Mouse (Mus musculus): ENCODE data around the gene Vps53. TPM values are rescaled to one million over a fixed set of nuclear protein-coding genes. Genes with fewer than 3 reads are reported as not detected.

Vps53 gene
- polyA plus RNA-seq, 1 experiment from 2014 or later: 48.5 TPM

DNA sequence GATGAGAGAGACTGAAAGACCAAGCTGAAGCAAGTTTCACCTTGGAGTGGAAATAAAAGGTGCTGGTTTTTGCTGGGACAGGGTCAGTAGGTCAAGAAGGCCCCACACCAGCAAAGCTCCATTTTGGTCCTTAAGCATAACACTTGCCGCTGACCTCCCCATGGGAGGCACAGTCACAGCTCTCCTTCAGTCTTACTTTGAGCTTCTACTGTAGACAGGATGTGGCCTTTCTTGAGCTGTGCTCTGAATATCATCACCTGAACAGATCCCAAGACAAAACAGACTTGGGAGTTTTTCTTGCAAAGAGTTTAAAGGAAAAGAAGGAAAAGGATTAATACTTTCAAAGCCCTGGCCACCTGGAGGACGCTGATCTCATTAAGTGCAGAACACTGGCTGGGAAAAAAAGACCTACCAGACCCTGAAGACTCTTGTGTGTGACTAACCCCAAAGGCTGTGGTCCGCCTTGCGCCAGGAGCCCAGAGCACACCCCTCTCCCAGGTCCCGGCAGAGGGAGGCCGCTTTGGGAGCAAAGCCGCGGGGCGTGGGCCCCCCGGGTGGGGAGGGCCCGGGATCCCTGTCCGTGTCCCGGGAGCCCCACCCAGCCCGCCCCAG lies 152.8 kb downstream of the Vps53 start:
- H3K4me2 ChIP-seq (ENCODE audit: low read depth, low read length): peak overlapping the region; percentile 82
- peak overlapping the region; percentile 94 for H3K9ac ChIP-seq (ENCODE audit: low read length)
- H3K27ac ChIP-seq (ENCODE audit: low read length): peak overlapping the region; percentile 86
- no peaks in the 10 kb centered on the region for H3K9me3 ChIP-seq (replicated peaks; ENCODE audit: control insufficient read depth, low read length)
- peak overlapping the region; percentile 95 for H3K4me3 ChIP-seq (replicated peaks; ENCODE audit: low read length)
- H3K36me3 ChIP-seq (ENCODE audit: control insufficient read depth, insufficient read depth, low read length): no peaks in the 10 kb centered on the region; the same call in 1 of the 2 replicates
- no peak for ATAC-seq (ENCODE audit: insufficient read depth, low FRiP score)
- H3K4me1 ChIP-seq (ENCODE audit: control insufficient read depth, insufficient read depth, low read length): peaks cover 19% of the 10 kb centered on the region; the same call in 1 of the 2 replicates
- no peaks in the 10 kb centered on the region for H3K27me3 ChIP-seq (ENCODE audit: control insufficient read depth, insufficient read depth, low read length)
- 4% methylated on average over 14 of the region's 14 CpGs for WGBS

DNA sequence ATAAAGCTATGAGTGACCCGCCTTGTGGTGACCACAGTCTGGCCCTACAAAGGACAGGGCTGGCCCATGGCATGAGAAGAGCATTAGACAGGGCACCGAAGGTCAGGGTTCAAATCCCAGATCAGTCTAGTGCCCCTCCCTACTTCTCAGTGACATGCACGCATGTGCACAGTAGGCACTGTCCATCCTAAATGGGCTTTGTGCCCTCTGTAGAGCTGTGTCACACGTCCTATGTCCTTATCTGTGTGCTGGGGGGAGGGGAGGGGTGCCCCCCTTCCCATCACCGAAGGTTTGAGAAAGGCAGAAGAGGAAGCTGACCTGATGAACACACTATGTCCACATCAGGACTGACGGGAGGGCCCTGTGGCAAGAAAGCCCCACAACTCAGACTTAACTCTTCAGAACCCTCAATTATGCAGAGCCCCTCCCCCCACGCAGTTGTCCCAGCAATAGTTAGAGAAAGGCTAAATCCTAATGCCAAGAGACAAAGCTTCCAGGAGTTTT lies 154.3 kb downstream of the Vps53 start:
- Histone ChIP-seq H3K4me3 (replicated peaks; ENCODE audit: low read length) (peak overlapping the region; percentile 95; the same call in 1 of the 2 replicates), H3K27me3 (ENCODE audit: control insufficient read depth, insufficient read depth, low read length) (no peaks in the 10 kb centered on the region), H3K9ac (ENCODE audit: low read length) (peak overlapping the region; percentile 94; the same call in 1 of the 2 replicates), H3K4me1 (ENCODE audit: control insufficient read depth, insufficient read depth, low read length) (peaks cover 21% of the 10 kb centered on the region; the same call in 1 of the 2 replicates), H3K27ac (ENCODE audit: low read length) (no peak overlapping the region), H3K9me3 (replicated peaks; ENCODE audit: control insufficient read depth, low read length) (no peaks in the 10 kb centered on the region), H3K4me2 (ENCODE audit: low read depth, low read length) (peak overlapping the region; percentile 82), H3K36me3 (ENCODE audit: control insufficient read depth, insufficient read depth, low read length) (no peaks in the 10 kb centered on the region; the same call in 1 of the 2 replicates)
- 71% methylated on average over 7 of the region's 7 CpGs for WGBS
- ATAC-seq (ENCODE audit: insufficient read depth, low FRiP score): no peak

- H3K9ac ChIP-seq (ENCODE audit: low read length): no peak overlapping the region
- H3K9me3 ChIP-seq (replicated peaks; ENCODE audit: control insufficient read depth, low read length): no peaks in the 10 kb centered on the region
- ATAC-seq (ENCODE audit: insufficient read depth, low FRiP score): no peak
- peaks cover 7% of the 10 kb centered on the region; the same call in 1 of the 2 replicates for H3K4me1 ChIP-seq (ENCODE audit: control insufficient read depth, insufficient read depth, low read length)
- no peaks in the 10 kb centered on the region for H3K27me3 ChIP-seq (ENCODE audit: control insufficient read depth, insufficient read depth, low read length)
- H3K4me3 ChIP-seq (replicated peaks; ENCODE audit: low read length): no peak overlapping the region
- WGBS: 55% methylated on average over 9 of the region's 9 CpGs
- H3K36me3 ChIP-seq (ENCODE audit: control insufficient read depth, insufficient read depth, low read length): no peaks in the 10 kb centered on the region; the same call in 1 of the 2 replicates
- H3K27ac ChIP-seq (ENCODE audit: low read length): no peak overlapping the region
- no peak overlapping the region for H3K4me2 ChIP-seq (ENCODE audit: low read depth, low read length)
These were observed 158.5 kb downstream of the Vps53 start for GRCm38 (mm10) chr11:76020916-76021315.

- Histone ChIP-seq H3K36me3 (ENCODE audit: control insufficient read depth, insufficient read depth, low read length) (no peaks in the 10 kb centered on the region; the same call in 1 of the 2 replicates), H3K4me2 (ENCODE audit: low read depth, low read length) (no peak overlapping the region), H3K27me3 (ENCODE audit: control insufficient read depth, insufficient read depth, low read length) (no peaks in the 10 kb centered on the region), H3K4me1 (ENCODE audit: control insufficient read depth, insufficient read depth, low read length) (peaks cover 2% of the 10 kb centered on the region; the same call in 1 of the 2 replicates), H3K9me3 (replicated peaks; ENCODE audit: control insufficient read depth, low read length) (no peaks in the 10 kb centered on the region), H3K4me3 (replicated peaks; ENCODE audit: low read length) (no peak overlapping the region), H3K27ac (ENCODE audit: low read length) (no peak overlapping the region), H3K9ac (ENCODE audit: low read length) (no peak overlapping the region)
- 89% methylated on average over 4 of the region's 4 CpGs for WGBS
- no peak for ATAC-seq (ENCODE audit: insufficient read depth, low FRiP score)
These were observed 159.6 kb downstream of the Vps53 start for GRCm38 (mm10) chr11:76019879-76020278.

DNA sequence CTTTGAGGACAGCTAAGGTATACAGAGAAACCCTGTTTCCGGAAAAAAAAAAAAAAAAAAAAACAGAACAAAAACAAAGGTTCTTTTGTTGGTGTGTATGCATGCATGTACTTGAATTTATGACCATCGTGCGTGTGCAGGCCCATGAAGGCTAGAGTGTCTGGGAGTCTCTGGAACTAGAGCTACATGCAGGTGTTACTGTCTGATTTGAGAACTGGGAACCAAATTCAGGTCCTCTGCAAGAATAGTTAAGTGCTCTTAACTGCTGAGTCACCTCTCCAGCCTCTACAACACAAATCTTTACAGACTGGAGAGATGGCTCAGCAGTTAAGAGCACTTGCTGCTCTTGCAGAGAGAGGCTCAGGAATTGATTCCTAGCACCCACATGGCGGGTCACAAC lies 163.6 kb downstream of the Vps53 start:
- no peak overlapping the region for H3K4me2 ChIP-seq (ENCODE audit: low read depth, low read length)
- 0 out of 2 replicates have a peak, but pooled peaks cover 2% of the 10 kb centered on the region for H3K4me1 ChIP-seq (ENCODE audit: control insufficient read depth, insufficient read depth, low read length)
- ATAC-seq (ENCODE audit: insufficient read depth, low FRiP score): no peak
- H3K4me3 ChIP-seq (replicated peaks; ENCODE audit: low read length): no peak overlapping the region
- H3K36me3 ChIP-seq (ENCODE audit: control insufficient read depth, insufficient read depth, low read length): no peaks in the 10 kb centered on the region
- WGBS: 79% methylated on average over 4 of the region's 4 CpGs
- H3K9ac ChIP-seq (ENCODE audit: low read length): no peak overlapping the region
- no peak overlapping the region for H3K27ac ChIP-seq (ENCODE audit: low read length)
- no peaks in the 10 kb centered on the region for H3K9me3 ChIP-seq (replicated peaks; ENCODE audit: control insufficient read depth, low read length)
- H3K27me3 ChIP-seq (ENCODE audit: control insufficient read depth, insufficient read depth, low read length): no peaks in the 10 kb centered on the region

- H3K36me3 ChIP-seq (ENCODE audit: control insufficient read depth, insufficient read depth, low read length): no peaks in the 10 kb centered on the region
- H3K27me3 ChIP-seq (ENCODE audit: control insufficient read depth, insufficient read depth, low read length): no peaks in the 10 kb centered on the region
- no peaks in the 10 kb centered on the region for H3K9me3 ChIP-seq (replicated peaks; ENCODE audit: control insufficient read depth, low read length)
- no peak overlapping the region for H3K27ac ChIP-seq (ENCODE audit: low read length)
- H3K4me2 ChIP-seq (ENCODE audit: low read depth, low read length): no peak overlapping the region
- no peak for ATAC-seq (ENCODE audit: insufficient read depth, low FRiP score)
- no peak overlapping the region for H3K4me3 ChIP-seq (replicated peaks; ENCODE audit: low read length)
- 0 out of 2 replicates have a peak, but pooled peaks cover under 1% of the 10 kb centered on the region for H3K4me1 ChIP-seq (ENCODE audit: control insufficient read depth, insufficient read depth, low read length)
- H3K9ac ChIP-seq (ENCODE audit: low read length): no peak overlapping the region
- WGBS: 85% methylated on average over 6 of the region's 6 CpGs
These were observed 164.2 kb downstream of the Vps53 start for GRCm38 (mm10) chr11:76015251-76015650.

DNA sequence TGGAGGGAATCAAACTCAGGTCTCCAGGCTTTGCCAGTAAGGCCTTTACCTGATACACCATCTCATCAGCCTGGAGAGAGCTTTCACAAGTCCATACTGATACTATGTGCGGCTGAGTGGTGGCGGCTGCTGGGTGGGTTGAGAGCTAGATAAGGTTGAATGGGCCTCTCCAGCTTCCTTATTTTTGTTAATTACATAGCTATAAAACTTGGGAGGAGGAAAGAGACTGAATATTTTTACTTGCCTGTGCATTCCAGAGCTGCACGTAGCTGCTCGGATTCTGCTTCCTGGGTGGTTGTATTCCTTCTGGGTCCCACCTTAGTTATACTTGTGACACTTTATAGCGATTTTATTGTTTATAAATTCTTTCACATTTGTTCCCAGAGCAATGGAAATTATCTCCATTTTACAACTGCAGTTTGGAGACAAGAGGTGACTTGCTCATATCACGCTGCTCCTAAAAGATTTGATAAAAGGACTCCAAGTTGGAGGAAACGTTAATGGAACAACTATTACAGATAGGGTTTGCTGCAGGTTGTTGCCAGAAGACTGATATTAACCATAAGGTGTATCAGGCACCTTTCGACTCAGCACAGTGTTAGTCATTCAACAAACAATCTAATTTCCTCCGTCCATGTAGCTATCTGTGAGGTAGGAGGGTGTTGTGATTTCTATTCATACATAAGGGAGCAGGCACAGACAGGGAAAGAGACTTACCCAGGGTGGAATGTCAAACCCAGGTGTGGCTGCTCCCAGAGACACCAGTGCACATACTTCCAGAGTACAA lies 168.4 kb downstream of the Vps53 start:
- peak; percentile 80 for ATAC-seq (ENCODE audit: insufficient read depth, low FRiP score)

DNA sequence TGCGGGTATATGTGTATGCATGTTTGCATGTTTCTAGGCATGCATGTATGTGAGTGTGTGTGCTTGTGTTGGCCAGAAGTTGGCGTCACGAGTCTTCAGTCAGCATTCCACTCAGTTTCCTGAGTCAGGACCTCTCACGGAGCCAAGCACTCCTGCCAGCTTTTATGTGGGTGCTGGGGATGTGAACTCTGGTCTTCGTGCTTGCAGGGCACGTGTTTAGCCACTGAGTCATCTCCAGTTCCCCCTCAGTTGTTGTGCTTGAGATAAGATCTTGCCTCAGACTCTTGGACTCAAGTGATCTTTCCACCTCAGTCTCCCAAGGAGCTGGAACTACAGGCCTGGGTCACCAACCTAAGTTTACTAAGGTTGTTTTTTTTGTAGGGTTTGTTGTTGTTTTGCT lies 170.3 kb downstream of the Vps53 start:
- Histone ChIP-seq H3K4me2 (ENCODE audit: low read depth, low read length) (no peak overlapping the region), H3K27ac (ENCODE audit: low read length) (no peak overlapping the region), H3K4me1 (ENCODE audit: control insufficient read depth, insufficient read depth, low read length) (no peaks in the 10 kb centered on the region), H3K9ac (ENCODE audit: low read length) (no peak overlapping the region), H3K4me3 (replicated peaks; ENCODE audit: low read length) (no peak overlapping the region), H3K36me3 (ENCODE audit: control insufficient read depth, insufficient read depth, low read length) (no peaks in the 10 kb centered on the region), H3K27me3 (ENCODE audit: control insufficient read depth, insufficient read depth, low read length) (no peaks in the 10 kb centered on the region), H3K9me3 (replicated peaks; ENCODE audit: control insufficient read depth, low read length) (no peaks in the 10 kb centered on the region)
- 78% methylated on average over 6 of the region's 6 CpGs for WGBS
- no peak for ATAC-seq (ENCODE audit: insufficient read depth, low FRiP score)

More for the DNA sequence above, 168.4 kb downstream of the Vps53 start:
- Histone ChIP-seq H3K36me3 (ENCODE audit: control insufficient read depth, insufficient read depth, low read length) (no peaks in the 10 kb centered on the region), H3K4me1 (ENCODE audit: control insufficient read depth, insufficient read depth, low read length) (no peaks in the 10 kb centered on the region), H3K9me3 (replicated peaks; ENCODE audit: control insufficient read depth, low read length) (no peaks in the 10 kb centered on the region), H3K4me2 (ENCODE audit: low read depth, low read length) (no peak overlapping the region), H3K9ac (ENCODE audit: low read length) (no peak overlapping the region), H3K27me3 (ENCODE audit: control insufficient read depth, insufficient read depth, low read length) (no peaks in the 10 kb centered on the region), H3K27ac (ENCODE audit: low read length) (peak overlapping the region; percentile 80), H3K4me3 (replicated peaks; ENCODE audit: low read length) (no peak overlapping the region)
- WGBS: 55% methylated on average over 9 of the region's 9 CpGs

DNA sequence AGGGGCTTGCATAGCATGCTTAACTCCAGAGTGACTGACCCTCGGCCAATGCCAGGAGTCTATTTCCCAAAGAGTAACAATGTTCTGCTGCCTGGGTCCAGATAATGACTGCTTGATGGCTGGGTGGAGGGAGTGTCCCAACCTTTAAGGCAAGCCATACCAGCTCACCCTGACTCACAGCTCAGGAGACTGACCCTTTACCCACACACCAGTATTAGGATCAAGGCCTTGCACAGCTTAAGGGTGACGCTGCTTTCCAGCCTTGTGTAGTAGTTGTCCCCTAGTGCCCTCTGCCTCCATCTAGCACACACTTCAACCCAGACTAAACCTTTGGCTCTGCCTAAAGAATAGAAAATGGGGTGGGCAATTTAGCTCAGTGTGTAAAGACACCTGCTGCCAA lies 171.3 kb downstream of the Vps53 start:
- no peaks in the 10 kb centered on the region for H3K9me3 ChIP-seq (replicated peaks; ENCODE audit: control insufficient read depth, low read length)
- H3K9ac ChIP-seq (ENCODE audit: low read length): no peak overlapping the region
- H3K4me3 ChIP-seq (replicated peaks; ENCODE audit: low read length): no peak overlapping the region
- no peak for ATAC-seq (ENCODE audit: insufficient read depth, low FRiP score)
- H3K27ac ChIP-seq (ENCODE audit: low read length): no peak overlapping the region
- no peaks in the 10 kb centered on the region for H3K36me3 ChIP-seq (ENCODE audit: control insufficient read depth, insufficient read depth, low read length)
- 82% methylated on average over 2 of the region's 2 CpGs for WGBS
- no peak overlapping the region for H3K4me2 ChIP-seq (ENCODE audit: low read depth, low read length)
- no peaks in the 10 kb centered on the region for H3K27me3 ChIP-seq (ENCODE audit: control insufficient read depth, insufficient read depth, low read length)
- no peaks in the 10 kb centered on the region for H3K4me1 ChIP-seq (ENCODE audit: control insufficient read depth, insufficient read depth, low read length)
